Mouse (Mus musculus) T-helper 17 cell (primary cell): ENCODE results near the gene Dpp6.

Experiments used
- in situ Hi-C, 2 experiments: fragments of 300-600 bp; cut with MboI, MseI; formaldehyde crosslinking; loops; 1 replicate in 1 of 2; 2 replicates in 1 of 2; pipeline ENCODE4 v1.15.1; 2025; ENCODE audit warnings: high pct_unique_total_duplicates in 2 of 2

Dpp6 gene

GRCm38 (mm10) chr5:26945169-26945920 lies 128.3 kb downstream of the Dpp6 start:
- in situ Hi-C loops, result no loop called here

GRCm38 (mm10) chr5:26969941-26970590 lies 153.1 kb downstream of the Dpp6 start:
- in situ Hi-C loops, result no loop called here

- in situ Hi-C loops, result no loop called here
Measured at GRCm38 (mm10) chr5:26973166-26973565, 156.2 kb downstream of the Dpp6 start.

- in situ Hi-C loops, result no loop called here
Measured at GRCm38 (mm10) chr5:26979348-26979747, 162.3 kb downstream of the Dpp6 start.

DNA sequence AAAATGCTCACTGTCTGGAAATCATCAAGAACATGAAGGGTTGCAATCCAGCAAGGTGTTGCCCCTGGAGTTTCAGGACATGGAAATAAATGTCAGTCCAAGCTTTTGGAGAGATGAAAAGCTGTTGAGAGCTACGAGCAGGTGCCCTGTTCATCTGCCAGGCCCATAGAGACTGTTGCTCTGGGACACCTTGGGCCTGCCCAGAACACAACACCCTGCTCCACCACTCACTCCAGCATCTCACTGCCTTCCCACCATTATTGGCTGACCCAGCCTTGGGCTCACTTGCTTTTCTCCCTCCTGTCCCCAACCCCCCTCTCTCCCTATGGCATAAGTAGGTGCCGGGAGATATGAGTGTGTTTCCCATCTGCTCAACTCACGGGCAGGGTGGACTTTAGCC lies 162.8 kb downstream of the Dpp6 start:
- in situ Hi-C loops, result no loop called here

DNA sequence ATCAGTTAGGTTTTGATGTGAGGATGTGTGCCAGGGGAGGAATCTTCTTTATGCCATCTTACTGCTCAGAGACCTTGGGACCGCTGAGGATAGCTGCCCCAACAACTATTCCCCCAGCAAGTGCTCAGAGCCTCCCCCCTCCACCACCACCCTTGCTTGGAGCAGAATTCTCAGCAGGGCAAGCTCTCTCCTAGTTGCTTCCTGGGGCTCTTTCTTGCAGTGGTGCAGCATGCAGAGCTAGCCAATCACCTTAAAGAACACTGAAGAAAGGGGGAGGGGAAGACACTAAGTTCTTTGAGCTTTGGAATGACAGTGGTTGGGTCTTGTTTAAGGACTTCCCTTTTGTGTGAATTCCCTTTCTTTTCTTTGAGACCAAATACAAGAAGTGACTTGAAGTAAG lies 168.1 kb downstream of the Dpp6 start:
- in situ Hi-C loops, result no loop called here

GRCm38 (mm10) chr5:26991587-26991986 lies 174.6 kb downstream of the Dpp6 start:
- in situ Hi-C loops, result no loop called here

- in situ Hi-C loops, result no loop called here
Measured at GRCm38 (mm10) chr5:27003537-27003936, 186.5 kb downstream of the Dpp6 start.

GRCm38 (mm10) chr5:27009157-27009556 lies 192.2 kb downstream of the Dpp6 start:
- in situ Hi-C loops, result no loop called here

DNA sequence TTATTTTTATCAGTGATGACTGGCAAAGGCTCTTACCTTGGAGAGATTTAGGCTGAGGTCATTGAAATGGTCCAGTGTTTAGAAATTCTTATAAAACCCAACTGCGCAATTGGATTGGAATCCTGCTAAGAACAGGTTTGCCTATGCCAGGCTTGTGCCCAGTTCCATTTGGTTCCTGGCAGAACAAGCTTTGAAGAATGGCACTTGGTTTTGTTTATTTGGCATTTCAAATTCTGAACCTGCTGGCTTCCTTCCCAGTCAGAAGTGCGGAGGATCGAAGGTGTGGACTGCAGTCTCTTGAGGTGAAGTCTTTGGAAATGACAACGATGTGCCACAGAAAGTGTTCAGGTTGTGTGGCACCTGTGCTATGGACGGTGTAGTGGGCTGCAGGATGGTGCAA lies 193.6 kb downstream of the Dpp6 start:
- in situ Hi-C loops, result loop anchor here in 1 of 2 experiments (10.0 kb wide), 1 partner anchor 1974 kb away; no protein-coding TSS in a partner anchor

DNA sequence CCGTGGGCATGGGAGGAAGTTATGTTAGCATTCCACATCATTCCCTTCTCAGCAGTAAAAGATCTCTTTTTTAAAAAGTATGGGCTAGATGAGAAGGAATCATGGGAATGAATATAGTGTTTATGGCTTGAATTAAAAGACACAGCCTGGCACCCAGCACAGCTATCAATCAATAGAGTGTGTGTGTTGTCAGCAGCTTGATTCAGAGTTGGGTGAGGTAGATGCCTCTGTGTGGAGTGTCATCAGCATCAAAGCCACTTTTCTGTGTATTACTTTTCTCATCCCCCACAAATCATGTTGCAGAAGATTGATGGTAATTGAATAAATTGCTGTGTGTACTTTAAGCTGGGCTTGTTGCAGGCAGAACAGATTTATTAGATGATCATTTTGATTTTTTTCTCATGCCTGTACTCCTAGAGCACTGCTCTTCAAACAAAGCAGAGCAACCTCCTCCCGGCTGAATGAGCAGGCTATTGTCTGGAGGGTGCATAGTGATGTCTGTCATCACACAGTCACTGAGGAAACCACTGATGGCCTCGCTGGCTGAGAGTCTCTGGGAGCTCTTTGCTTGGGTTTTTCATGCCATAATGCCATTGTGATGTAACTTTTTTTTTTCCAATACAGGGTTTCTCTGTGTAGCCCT lies 201.4 kb downstream of the Dpp6 start:
- in situ Hi-C loops, result loop anchor here in 1 of 2 experiments (10.0 kb wide), 1 partner anchor 1966 kb away; no protein-coding TSS in a partner anchor

DNA sequence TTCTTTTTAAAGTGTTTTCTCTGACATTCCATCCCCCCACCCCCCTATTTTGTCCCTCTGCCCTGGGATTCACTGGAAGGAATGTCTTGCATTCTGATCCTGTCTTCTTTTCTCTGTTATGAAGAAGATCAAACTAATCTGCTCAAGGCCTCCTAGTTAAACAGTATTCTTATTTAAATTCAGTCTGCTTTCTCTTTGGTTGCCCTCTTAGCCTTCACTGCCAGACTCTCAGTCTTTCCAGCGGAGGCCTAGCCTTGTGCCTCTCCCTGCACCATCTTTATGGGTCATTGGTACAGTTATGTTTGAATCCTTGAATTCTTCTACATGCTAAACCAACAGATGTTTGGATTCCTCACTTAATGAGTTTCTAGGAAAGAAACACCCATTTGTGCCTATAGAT lies 211.6 kb downstream of the Dpp6 start:
- in situ Hi-C loops, result no loop called here

DNA sequence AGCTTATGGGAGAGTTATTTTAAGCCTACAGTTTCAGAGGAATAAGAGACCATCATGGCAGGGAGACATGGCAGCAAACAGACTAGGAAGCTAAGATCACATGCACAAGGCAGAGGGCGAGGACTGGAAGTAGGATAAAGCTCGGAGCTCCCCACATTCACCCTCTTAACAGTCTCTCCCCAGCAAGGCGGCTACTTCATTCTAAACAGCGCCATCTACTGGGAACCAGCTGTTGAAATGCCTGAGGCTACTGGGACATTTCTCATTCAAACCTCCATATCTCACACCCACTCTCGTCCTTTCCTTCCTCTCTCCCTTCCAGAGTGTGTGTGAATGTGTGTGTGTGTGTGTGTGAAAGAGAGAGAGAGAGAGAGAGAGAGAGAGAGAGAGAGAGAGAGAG lies 212.8 kb downstream of the Dpp6 start:
- in situ Hi-C loops, result no loop called here

DNA sequence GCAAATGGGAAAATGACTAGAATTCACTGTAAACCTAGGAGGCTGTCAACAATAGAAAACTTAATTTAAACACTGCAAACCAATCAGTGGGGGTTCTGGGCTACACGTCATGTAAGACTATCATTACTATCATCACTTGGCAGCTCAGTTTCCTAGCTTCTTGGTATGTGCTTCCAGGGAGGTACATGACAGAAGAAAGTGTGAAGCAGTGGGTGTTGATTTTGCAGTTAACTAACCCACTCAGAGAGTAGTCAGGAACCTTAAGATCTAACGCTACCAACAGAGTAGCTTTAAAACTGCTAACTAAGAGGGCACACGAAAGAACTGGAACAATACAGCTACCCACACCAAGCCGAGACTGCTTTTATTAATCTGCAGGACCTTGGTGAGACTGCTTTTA lies 217.9 kb downstream of the Dpp6 start:
- in situ Hi-C loops, result no loop called here

GRCm38 (mm10) chr5:27035291-27035690 lies 218.3 kb downstream of the Dpp6 start:
- in situ Hi-C loops, result no loop called here

GRCm38 (mm10) chr5:27035891-27036290 lies 218.9 kb downstream of the Dpp6 start:
- in situ Hi-C loops, result no loop called here

DNA sequence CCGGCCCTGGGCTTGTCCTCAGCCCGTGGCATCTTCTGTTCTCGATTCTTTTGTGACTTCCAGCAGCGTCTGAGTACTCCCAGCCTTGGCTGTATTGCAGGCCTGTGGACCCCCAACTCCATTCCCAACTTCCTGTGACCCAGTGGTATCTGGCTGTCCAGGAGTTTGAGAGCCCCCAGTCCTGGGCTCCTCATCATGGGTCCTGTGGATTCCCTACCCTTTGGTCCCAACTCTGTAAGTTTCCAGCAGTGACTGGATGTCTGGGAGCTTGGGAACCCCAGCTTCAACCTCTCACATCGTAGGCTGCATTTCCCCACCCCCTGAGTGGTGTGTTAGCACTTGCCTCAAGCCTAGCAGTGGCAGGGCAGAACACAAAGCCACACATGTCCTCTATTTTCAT lies 220.8 kb downstream of the Dpp6 start:
- in situ Hi-C loops, result no loop called here

DNA sequence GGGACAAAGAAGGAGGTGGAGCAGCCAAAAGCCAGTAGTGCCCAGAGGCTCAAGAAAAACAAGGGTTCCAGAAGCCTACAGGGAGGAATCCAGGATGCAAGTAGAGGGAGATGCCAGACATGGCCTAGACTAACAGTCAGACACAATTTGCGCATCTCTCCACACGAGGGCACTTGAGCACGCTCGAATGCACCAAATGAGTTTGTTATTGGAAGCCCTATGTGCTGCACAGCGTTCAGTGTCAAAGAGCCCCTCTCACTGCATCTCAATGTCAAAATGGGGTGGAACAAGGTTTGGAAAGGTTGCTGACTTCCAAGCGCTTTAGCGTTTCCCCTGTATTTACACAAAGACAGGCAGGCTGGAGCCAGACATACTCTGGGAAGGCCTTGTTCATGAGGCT lies 231.2 kb downstream of the Dpp6 start:
- in situ Hi-C loops, result no loop called here

GRCm38 (mm10) chr5:27048926-27049325 lies 231.9 kb downstream of the Dpp6 start:
- in situ Hi-C loops, result no loop called here

DNA sequence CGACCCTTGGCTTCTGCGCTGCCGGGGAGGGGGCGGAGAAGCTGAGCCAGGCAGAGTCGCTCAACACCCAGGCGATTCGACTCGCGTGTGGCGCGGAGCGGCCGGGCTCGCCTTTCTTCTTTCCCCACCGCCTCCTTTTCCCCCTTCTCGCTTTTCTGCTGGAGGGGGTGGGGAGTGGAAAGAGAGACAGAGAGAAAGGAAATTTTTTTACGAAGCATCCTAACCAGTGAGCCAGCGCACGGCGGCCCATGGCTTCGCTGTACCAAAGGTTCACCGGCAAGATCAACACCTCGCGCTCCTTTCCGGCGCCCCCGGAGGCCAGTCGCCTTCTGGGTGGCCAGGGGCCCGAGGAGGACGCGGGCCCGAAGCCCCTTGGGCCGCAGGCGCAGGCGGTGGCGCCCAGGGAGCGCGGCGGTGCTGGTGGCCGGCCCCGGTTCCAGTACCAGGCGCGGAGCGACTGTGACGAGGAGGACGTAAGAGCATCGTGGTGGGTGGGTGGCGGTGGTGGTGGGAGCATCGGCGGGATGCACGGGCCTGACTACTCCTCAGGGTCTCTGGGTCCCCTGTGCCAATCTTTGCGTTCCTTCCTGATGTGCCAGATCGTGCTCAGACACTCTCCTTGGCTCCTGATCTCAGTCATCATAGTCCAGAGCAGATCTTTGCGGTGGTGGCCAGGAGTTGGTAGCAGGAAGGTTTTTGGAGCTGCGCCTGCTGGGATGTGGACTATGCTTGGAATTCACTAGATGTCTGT lies 232.5 kb downstream of the Dpp6 start:
- in situ Hi-C loops, result no loop called here

- in situ Hi-C loops, result no loop called here
Measured at GRCm38 (mm10) chr5:27051250-27051649, 234.2 kb downstream of the Dpp6 start.

GRCm38 (mm10) chr5:27052441-27052840 lies 235.4 kb downstream of the Dpp6 start:
- in situ Hi-C loops, result no loop called here
